Mouse (Mus musculus): ENCODE measurements around the gene Brpf1. TPM values are rescaled to one million over a fixed set of nuclear protein-coding genes. Genes with fewer than 3 reads are reported as not detected.

The Brpf1 gene
- total RNA-seq, 2 experiments from 2014 or later: 8.3 to 10.5 TPM

GRCm38 (mm10) chr6:113350538-113350937 lies 43.6 kb downstream of the Brpf1 start:
- DNase-seq: no peak
- intact Hi-C loops (cut with DNase I): no loop called here

GRCm38 (mm10) chr6:113351161-113351560 lies 44.2 kb downstream of the Brpf1 start:
- DNase-seq: no peak
- intact Hi-C loops (cut with DNase I): no loop called here

GRCm38 (mm10) chr6:113351653-113352052 lies 44.7 kb downstream of the Brpf1 start:
- intact Hi-C loops (cut with DNase I): no loop called here
- no peak for DNase-seq

GRCm38 (mm10) chr6:113352820-113353219 lies 45.9 kb downstream of the Brpf1 start:
- DNase-seq: no peak
- intact Hi-C loops (cut with DNase I): no loop called here

GRCm38 (mm10) chr6:113353696-113354095 lies 46.8 kb downstream of the Brpf1 start:
- intact Hi-C loops (cut with DNase I): no loop called here
- no peak for DNase-seq

GRCm38 (mm10) chr6:113361476-113361875 lies 54.5 kb downstream of the Brpf1 start:
- no peak for DNase-seq
- intact Hi-C loops (cut with DNase I): no loop called here

- no peak for DNase-seq
- intact Hi-C loops (cut with DNase I): no loop called here
These were observed 55.3 kb downstream of the Brpf1 start for GRCm38 (mm10) chr6:113362241-113362640.

- DNase-seq: no peak
- intact Hi-C loops (cut with DNase I): no loop called here
These were observed 57.7 kb downstream of the Brpf1 start for GRCm38 (mm10) chr6:113364518-113365135.

GRCm38 (mm10) chr6:113366639-113367038 lies 59.7 kb downstream of the Brpf1 start:
- intact Hi-C loops (cut with DNase I): no loop called here

GRCm38 (mm10) chr6:113367574-113367973 lies 60.6 kb downstream of the Brpf1 start:
- no peak for DNase-seq
- intact Hi-C loops (cut with DNase I): no loop called here

More at GRCm38 (mm10) chr6:113366639-113367038, 59.7 kb downstream of the Brpf1 start:
- DNase-seq: no peak

GRCm38 (mm10) chr6:113368124-113368523 lies 61.2 kb downstream of the Brpf1 start:
- DNase-seq: no peak

GRCm38 (mm10) chr6:113368577-113368976 lies 61.6 kb downstream of the Brpf1 start:
- DNase-seq: no peak
- intact Hi-C loops (cut with DNase I): no loop called here

More at GRCm38 (mm10) chr6:113368124-113368523, 61.2 kb downstream of the Brpf1 start:
- intact Hi-C loops (cut with DNase I): no loop called here

- intact Hi-C loops (cut with DNase I): no loop called here
- no peak for DNase-seq
These were observed 63.4 kb downstream of the Brpf1 start for GRCm38 (mm10) chr6:113370194-113370929.

- intact Hi-C loops (cut with DNase I): no loop called here
- DNase-seq: no peak
These were observed 66.6 kb downstream of the Brpf1 start for GRCm38 (mm10) chr6:113373491-113373890.

Other genes starting within 250 kb of the Brpf1 start
- 10 to 100 TPM; 20.4 to 25.6 TPM for gene Setd5, start 229.8 kb upstream of the Brpf1 start, total RNA-seq (2021)
- gene Lhfpl4, start 111.8 kb upstream of the Brpf1 start, total RNA-seq (2021): under 1 TPM; 0.22 to 0.48 TPM
- 10 to 100 TPM; 13.4 to 15.2 TPM for gene Mtmr14, start 69.3 kb upstream of the Brpf1 start, total RNA-seq (2021)
- gene Cpne9, start 24.8 kb upstream of the Brpf1 start, total RNA-seq (2021): not detected
- gene Ogg1, start 19.8 kb downstream of the Brpf1 start, total RNA-seq (2021): 1 to 10 TPM; 4.1 to 5.1 TPM
- gene Camk1, start 36.8 kb downstream of the Brpf1 start, total RNA-seq (2021): 10 to 100 TPM; 35.9 to 37.7 TPM
- 10 to 100 TPM; 11.5 to 13.3 TPM for gene Tada3, start 70.7 kb downstream of the Brpf1 start, total RNA-seq (2021)
- 10 to 100 TPM; 49.1 to 50.7 TPM for gene Arpc4, start 71.0 kb downstream of the Brpf1 start, total RNA-seq (2021)
- under 1 TPM; 0.42 to 0.66 TPM for gene Ttll3, start 82.1 kb downstream of the Brpf1 start, total RNA-seq (2021)
- 1 to 10 TPM; 8.1 to 8.9 TPM for gene Rpusd3, start 112.2 kb downstream of the Brpf1 start, total RNA-seq (2021)
- 10 to 100 TPM in 1 of 2 experiments, 1 to 10 TPM in 1; 3.7 to 14.3 TPM for gene Cidec, start 128.6 kb downstream of the Brpf1 start, total RNA-seq (2021)
- 10 to 100 TPM; 24.8 to 27.9 TPM for gene Jagn1, start 135.4 kb downstream of the Brpf1 start, total RNA-seq (2021)
- under 1 TPM; 0.13 to 0.15 TPM for gene Il17re, start 151.3 kb downstream of the Brpf1 start, total RNA-seq (2021)
- 1 to 10 TPM; 3.8 to 5.1 TPM for gene Il17rc, start 164.3 kb downstream of the Brpf1 start, total RNA-seq (2021)
- gene Creld1, start 176.2 kb downstream of the Brpf1 start, total RNA-seq (2021): 10 to 100 TPM; 39.1 to 49.8 TPM
- not detected for gene Prrt3, start 194.8 kb downstream of the Brpf1 start, total RNA-seq (2021)
- gene Emc3, start 224.5 kb downstream of the Brpf1 start, total RNA-seq (2021): 10 to 100 TPM; 52.9 to 55.7 TPM
- gene Fancd2, start 224.5 kb downstream of the Brpf1 start, total RNA-seq (2021): under 1 TPM; 0.20 to 0.30 TPM

Measured in gastrocnemius, postnatal 36 days (tissue).